Mouse (Mus musculus) hindbrain, embryonic 14.5 days (tissue): ENCODE results near the gene Cdhr1. TPM values are rescaled to one million over a fixed set of nuclear protein-coding genes. Genes with fewer than 3 reads are reported as not detected.
A peak's percentile ranks its signal among the peaks of the same experiment; 100 is the strongest.

Experiments
- ATAC-seq: fragments of 200-750 bp; cut with Nextera tagmentation; 2 replicates; pipeline ENCODE4 v1.8.0; 2017; ENCODE audit warnings: moderate number of reproducible peaks, mild to moderate bottlenecking, moderate TSS enrichment, moderate library complexity; ENCODE audit not compliant: low FRiP score
- DNase-seq: peaks from one replicate; pipeline ENCODE4 v3.0.0-alpha.2; 2015; ENCODE audit warnings: low spot score
- H3K27ac ChIP-seq: fragments of 300-500 bp; sonication (generic); 2 replicates; pipeline ENCODE4 v1.5.1; 2014; ENCODE audit warnings: mild to moderate bottlenecking, moderate library complexity
- H3K27me3 ChIP-seq: fragments of 300-500 bp; sonication (generic); 2 replicates; pipeline ENCODE4 v1.6.1; 2014; ENCODE audit warnings: mild to moderate bottlenecking, low read length, mixed read lengths; ENCODE audit not compliant: control insufficient read depth, insufficient read depth
- H3K36me3 ChIP-seq: fragments of 300-500 bp; sonication (generic); replicated peaks from 2 replicates; pipeline ENCODE4 v1.6.1; 2014; ENCODE audit not compliant: control insufficient read depth, insufficient read depth
- H3K4me1 ChIP-seq: fragments of 300-500 bp; sonication (generic); replicated peaks from 2 replicates; pipeline ENCODE4 v1.6.1; 2014; ENCODE audit warnings: antibody characterized with exemption, low read length, mixed read lengths; ENCODE audit not compliant: control insufficient read depth, insufficient read depth
- H3K4me2 ChIP-seq: fragments of 300-500 bp; sonication (generic); replicated peaks from 2 replicates; pipeline ENCODE4 v1.6.1; 2014; ENCODE audit warnings: mild to moderate bottlenecking, moderate library complexity
- H3K4me3 ChIP-seq: fragments of 300-500 bp; sonication (generic); replicated peaks from 2 replicates; pipeline ENCODE4 v1.5.1; 2014; ENCODE audit warnings: mild to moderate bottlenecking, low read length
- H3K9ac ChIP-seq: fragments of 300-500 bp; sonication (generic); 2 replicates; pipeline ENCODE4 v1.6.1; 2014
- H3K9me3 ChIP-seq: fragments of 300-500 bp; sonication (generic); 2 replicates; pipeline ENCODE4 v1.6.1; 2016; ENCODE audit warnings: low read length; ENCODE audit not compliant: control insufficient read depth
- WGBS: fragments of 180-500 bp; shearing (Covaris S2); extraction: QIAGEN DNeasy Blood & Tissue Kit; methylation state at CpG from one replicate; pipeline ENCODE4 v1.1.7; 2014; 5-methylcytosine and 5-hydroxymethylcytosine counted together
- polyA plus RNA-seq: library from polyadenylated mRNA; unstranded; fragments of >200 nt; fragmentation: Nextera tagmentation; extraction: Ambion mirVana; gene quantifications from 2 replicates; pipeline ENCODE4 v1.2.1, GENCODE M21; 2014

Cdhr1 gene
- polyA plus RNA-seq, 1 experiment from 2014 or later: 2.7 TPM

DNA sequence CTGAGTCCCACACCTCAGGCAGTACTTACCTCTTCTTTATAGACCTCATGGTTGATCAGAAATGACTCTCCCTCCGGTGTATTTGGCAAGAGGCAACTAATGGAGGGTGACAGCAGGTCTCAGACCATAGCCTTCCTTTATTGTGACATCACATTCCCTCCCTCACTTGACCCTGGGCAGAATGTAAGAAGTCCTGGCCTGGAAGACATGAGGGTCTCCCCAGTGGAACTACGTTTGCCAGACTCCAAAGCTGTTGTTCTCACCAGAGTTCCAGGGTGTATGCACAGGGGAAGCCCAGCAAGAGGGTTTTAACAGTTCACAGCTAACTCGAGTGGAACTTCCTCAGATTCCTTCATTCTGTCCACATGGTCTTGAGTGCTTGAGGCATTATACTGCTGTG is 15.8 kb upstream of the Cdhr1 start, which contains the start of gene 2610528A11Rik:
Gene 2610528A11Rik, minus strand, starts transcription at position 101 of the 400 bp plus-strand sequence.
- DNase-seq (no peak), ATAC-seq (no peak)
- H3K36me3 ChIP-seq: peaks cover 4% of the 10 kb centered on the region
- H3K4me3 ChIP-seq: no peak within 1 kb of the TSS
- no peaks in the 10 kb centered on the region for H3K9me3 ChIP-seq
- no peak within 1 kb of the TSS for H3K27ac ChIP-seq
- no peaks in the 10 kb centered on the region for H3K27me3 ChIP-seq
- no peak within 1 kb of the TSS for H3K4me2 ChIP-seq
- no peak within 1 kb of the TSS for H3K9ac ChIP-seq
- H3K4me1 ChIP-seq: no peaks in the 10 kb centered on the region
- 73% methylated on average over 3 of the region's 3 CpGs for WGBS

- Histone ChIP-seq H3K4me3 (no peak overlapping the region), H3K27ac (no peak overlapping the region), H3K36me3 (no peaks in the 10 kb centered on the region), H3K9ac (no peak overlapping the region), H3K4me1 (no peaks in the 10 kb centered on the region), H3K4me2 (no peak overlapping the region), H3K9me3 (no peaks in the 10 kb centered on the region), H3K27me3 (no peaks in the 10 kb centered on the region)
- 92% methylated on average over 7 of the region's 7 CpGs for WGBS
- no peak for DNase-seq
- no peak for ATAC-seq
Measured at GRCm38 (mm10) chr14:37112931-37113330, 14.8 kb upstream of the Cdhr1 start.

DNA sequence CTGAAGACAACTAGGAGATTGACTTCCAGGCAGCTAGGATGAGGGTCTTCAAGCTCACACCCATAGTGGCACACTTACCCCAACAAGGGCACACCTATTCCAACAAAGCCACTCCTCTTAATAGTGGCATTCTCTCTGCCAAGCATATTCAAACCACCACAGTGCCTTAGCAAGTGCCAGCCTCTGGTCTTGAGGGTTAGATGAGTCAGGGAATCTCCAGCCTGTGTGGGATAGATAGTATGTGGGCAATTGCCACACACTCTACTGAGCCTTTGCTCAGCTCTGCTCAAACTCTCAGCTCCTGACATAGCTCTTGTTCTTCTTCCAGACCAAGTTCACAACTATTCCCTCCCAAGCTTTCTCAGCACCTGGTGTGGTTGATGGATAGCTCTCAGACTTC is 13.2 kb upstream of the Cdhr1 start:
- no peak overlapping the region for H3K4me3 ChIP-seq
- H3K36me3 ChIP-seq: no peaks in the 10 kb centered on the region
- ATAC-seq (no peak), DNase-seq (no peak)
- no peak overlapping the region for H3K27ac ChIP-seq
- no peak overlapping the region for H3K4me2 ChIP-seq
- no peaks in the 10 kb centered on the region for H3K27me3 ChIP-seq
- H3K4me1 ChIP-seq: no peaks in the 10 kb centered on the region
- no peak overlapping the region for H3K9ac ChIP-seq
- H3K9me3 ChIP-seq: no peaks in the 10 kb centered on the region

- no peak for DNase-seq
- 87% methylated on average over 2 of the region's 2 CpGs for WGBS
- Histone ChIP-seq H3K4me3 (no peak overlapping the region), H3K4me2 (no peak overlapping the region), H3K4me1 (no peaks in the 10 kb centered on the region), H3K27me3 (no peaks in the 10 kb centered on the region), H3K9me3 (no peaks in the 10 kb centered on the region), H3K27ac (no peak overlapping the region), H3K9ac (no peak overlapping the region), H3K36me3 (no peaks in the 10 kb centered on the region)
- ATAC-seq: no peak
Measured at GRCm38 (mm10) chr14:37110456-37110855, 12.3 kb upstream of the Cdhr1 start.

- Histone ChIP-seq H3K36me3 (no peaks in the 10 kb centered on the region), H3K27ac (no peak overlapping the region), H3K9ac (no peak overlapping the region), H3K4me2 (no peak overlapping the region), H3K4me1 (no peaks in the 10 kb centered on the region), H3K27me3 (no peaks in the 10 kb centered on the region), H3K9me3 (no peaks in the 10 kb centered on the region), H3K4me3 (no peak overlapping the region)
- ATAC-seq (no peak), DNase-seq (no peak)
- WGBS: 75% methylated on average over 9 of the region's 9 CpGs
Measured at GRCm38 (mm10) chr14:37109975-37110374, 11.8 kb upstream of the Cdhr1 start.

DNA sequence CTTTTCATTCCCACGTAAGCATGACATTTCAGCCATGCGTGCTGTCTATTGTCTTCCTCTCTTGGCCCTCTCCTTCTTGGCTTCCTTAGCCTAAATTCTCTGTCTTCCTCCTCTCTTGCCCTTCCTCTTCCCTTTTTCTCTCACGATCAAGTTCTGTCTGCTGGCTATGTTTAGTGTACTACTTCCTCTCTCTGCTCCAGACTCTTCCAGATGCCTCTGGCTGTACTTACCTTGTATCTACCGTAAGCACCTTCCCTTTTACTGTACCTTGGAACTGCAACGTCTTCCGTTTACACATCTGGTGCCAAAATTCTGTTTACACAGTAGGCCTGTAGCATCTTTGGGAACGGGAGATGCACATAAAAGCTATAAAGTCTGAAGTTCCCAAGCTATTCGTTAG is 11.3 kb upstream of the Cdhr1 start:
- 88% methylated on average over 8 of the region's 8 CpGs for WGBS
- Histone ChIP-seq H3K27me3 (no peaks in the 10 kb centered on the region), H3K36me3 (no peaks in the 10 kb centered on the region), H3K9me3 (no peaks in the 10 kb centered on the region), H3K4me3 (no peak overlapping the region), H3K4me2 (no peak overlapping the region), H3K27ac (no peak overlapping the region), H3K9ac (no peak overlapping the region), H3K4me1 (no peaks in the 10 kb centered on the region)
- DNase-seq (no peak), ATAC-seq (no peak)

- no peaks in the 10 kb centered on the region for H3K4me1 ChIP-seq
- H3K27ac ChIP-seq: no peak overlapping the region
- H3K4me3 ChIP-seq: no peak overlapping the region
- no peaks in the 10 kb centered on the region for H3K27me3 ChIP-seq
- DNase-seq (no peak), ATAC-seq (no peak)
- H3K9ac ChIP-seq: no peak overlapping the region
- no peaks in the 10 kb centered on the region for H3K36me3 ChIP-seq
- H3K9me3 ChIP-seq: no peaks in the 10 kb centered on the region
- WGBS: 37% methylated on average over 7 of the region's 7 CpGs
- H3K4me2 ChIP-seq: no peak overlapping the region
Measured at GRCm38 (mm10) chr14:37105846-37106245, 7.7 kb upstream of the Cdhr1 start.

- WGBS: 65% methylated on average over 5 of the region's 5 CpGs
- DNase-seq (no peak), ATAC-seq (0 out of 2 replicates have a peak, but pooled peaks have one; percentile 43)
- H3K27me3 ChIP-seq: no peaks in the 10 kb centered on the region
- H3K36me3 ChIP-seq: no peaks in the 10 kb centered on the region
- no peaks in the 10 kb centered on the region for H3K4me1 ChIP-seq
- H3K9ac ChIP-seq: no peak overlapping the region
- H3K4me3 ChIP-seq: no peak overlapping the region
- H3K9me3 ChIP-seq: no peaks in the 10 kb centered on the region
- no peak overlapping the region for H3K4me2 ChIP-seq
- H3K27ac ChIP-seq: no peak overlapping the region
Measured at GRCm38 (mm10) chr14:37104747-37105146, 6.6 kb upstream of the Cdhr1 start.

DNA sequence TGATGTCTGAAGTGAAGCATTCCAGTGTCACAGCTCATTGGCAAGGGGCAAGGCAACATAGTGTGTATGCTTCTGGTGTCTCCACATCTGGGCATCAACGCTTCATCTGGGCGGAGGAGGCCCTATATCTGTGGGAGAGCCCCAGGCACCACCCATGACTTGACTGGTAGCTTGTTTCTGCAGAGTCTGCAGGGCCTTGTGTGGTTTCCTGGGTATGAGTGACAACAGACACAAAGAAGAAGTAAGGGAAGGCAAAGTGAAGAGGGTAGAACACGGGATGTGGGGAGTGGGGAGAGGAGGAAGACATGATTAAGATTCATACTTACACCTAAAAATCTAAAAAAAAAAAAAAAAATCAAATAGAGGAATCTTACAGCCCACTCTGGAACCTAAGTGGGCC is 4.3 kb upstream of the Cdhr1 start:
- ATAC-seq: no peak
- no peak overlapping the region for H3K9ac ChIP-seq
- H3K4me1 ChIP-seq: no peaks in the 10 kb centered on the region
- no peak for DNase-seq
- no peaks in the 10 kb centered on the region for H3K36me3 ChIP-seq
- H3K4me3 ChIP-seq: no peak overlapping the region
- WGBS: 87% methylated on average over 3 of the region's 3 CpGs
- H3K4me2 ChIP-seq: no peak overlapping the region
- no peaks in the 10 kb centered on the region for H3K9me3 ChIP-seq
- no peak overlapping the region for H3K27ac ChIP-seq
- H3K27me3 ChIP-seq: peaks cover 17% of the 10 kb centered on the region; the same call in 1 of the 2 replicates

GRCm38 (mm10) chr14:37101531-37101930 is 3.4 kb upstream of the Cdhr1 start:
- Histone ChIP-seq H3K27ac (no peak overlapping the region), H3K27me3 (peaks cover 21% of the 10 kb centered on the region; the same call in 1 of the 2 replicates), H3K4me2 (no peak overlapping the region), H3K9me3 (no peaks in the 10 kb centered on the region), H3K9ac (no peak overlapping the region), H3K36me3 (no peaks in the 10 kb centered on the region), H3K4me3 (no peak overlapping the region), H3K4me1 (no peaks in the 10 kb centered on the region)
- WGBS: 82% methylated on average over 5 of the region's 5 CpGs
- ATAC-seq: no peak
- DNase-seq: no peak
